Mouse (Mus musculus): Measurements from ENCODE around the gene Slc8b1. TPM values are rescaled to one million over a fixed set of nuclear protein-coding genes. Genes with fewer than 3 reads are reported as not detected.
"Not testable (repeated sequence)": the region's sequence is repeated elsewhere in the genome, so short reads cannot be mapped to it uniquely, and the experiment has no call there.

The Slc8b1 gene
- polyA plus RNA-seq, 1 experiment from 2014 or later, result 8.6 TPM

- Histone ChIP-seq H3K4me3 (replicated peaks; ENCODE audit: low read length) (no peak overlapping the region), H3K9me3 (replicated peaks; ENCODE audit: control insufficient read depth, low read length) (no peaks in the 10 kb centered on the region), H3K36me3 (ENCODE audit: control insufficient read depth, insufficient read depth, low read length) (peaks cover 10% of the 10 kb centered on the region), H3K4me1 (ENCODE audit: control insufficient read depth, insufficient read depth, low read length) (no peaks in the 10 kb centered on the region), H3K27me3 (ENCODE audit: control insufficient read depth, insufficient read depth, low read length) (no peaks in the 10 kb centered on the region), H3K9ac (ENCODE audit: low read length) (no peak overlapping the region), H3K4me2 (ENCODE audit: low read depth, low read length) (no peak overlapping the region), H3K27ac (ENCODE audit: low read length) (no peak overlapping the region)
- no peak for ATAC-seq (ENCODE audit: insufficient read depth, low FRiP score)
- 80% methylated on average over 8 of the region's 8 CpGs for WGBS
These were observed 20.2 kb upstream of the Slc8b1 start for GRCm38 (mm10) chr5:120490679-120491192.

GRCm38 (mm10) chr5:120492437-120492836 is 18.5 kb upstream of the Slc8b1 start:
- Histone ChIP-seq H3K4me1 (ENCODE audit: control insufficient read depth, insufficient read depth, low read length) (no peaks in the 10 kb centered on the region), H3K9ac (ENCODE audit: low read length) (no peak overlapping the region), H3K4me3 (replicated peaks; ENCODE audit: low read length) (no peak overlapping the region), H3K9me3 (replicated peaks; ENCODE audit: control insufficient read depth, low read length) (no peaks in the 10 kb centered on the region), H3K27ac (ENCODE audit: low read length) (no peak overlapping the region), H3K27me3 (ENCODE audit: control insufficient read depth, insufficient read depth, low read length) (no peaks in the 10 kb centered on the region), H3K36me3 (ENCODE audit: control insufficient read depth, insufficient read depth, low read length) (peaks cover 8% of the 10 kb centered on the region), H3K4me2 (ENCODE audit: low read depth, low read length) (no peak overlapping the region)
- ATAC-seq (ENCODE audit: insufficient read depth, low FRiP score), result no peak
- 69% methylated on average over 11 of the region's 11 CpGs for WGBS

- 93% methylated on average over 6 of the region's 6 CpGs for WGBS
These were observed 17.5 kb upstream of the Slc8b1 start for GRCm38 (mm10) chr5:120493440-120493839.

GRCm38 (mm10) chr5:120493873-120494395 is 17.0 kb upstream of the Slc8b1 start:
- H3K27me3 ChIP-seq (ENCODE audit: control insufficient read depth, insufficient read depth, low read length), result no peaks in the 10 kb centered on the region
- no peak overlapping the region for H3K4me3 ChIP-seq (replicated peaks; ENCODE audit: low read length)
- H3K9ac ChIP-seq (ENCODE audit: low read length), result no peak overlapping the region
- H3K4me2 ChIP-seq (ENCODE audit: low read depth, low read length), result no peak overlapping the region
- no peaks in the 10 kb centered on the region; the same call in 1 of the 2 replicates for H3K36me3 ChIP-seq (ENCODE audit: control insufficient read depth, insufficient read depth, low read length)
- H3K27ac ChIP-seq (ENCODE audit: low read length), result no peak overlapping the region
- H3K4me1 ChIP-seq (ENCODE audit: control insufficient read depth, insufficient read depth, low read length), result no peaks in the 10 kb centered on the region
- ATAC-seq (ENCODE audit: insufficient read depth, low FRiP score), result no peak
- no peaks in the 10 kb centered on the region for H3K9me3 ChIP-seq (replicated peaks; ENCODE audit: control insufficient read depth, low read length)
- WGBS, result 86% methylated on average over 9 of the region's 9 CpGs

More at GRCm38 (mm10) chr5:120493440-120493839, 17.5 kb upstream of the Slc8b1 start:
- H3K4me2 ChIP-seq (ENCODE audit: low read depth, low read length), result no peak overlapping the region
- H3K9ac ChIP-seq (ENCODE audit: low read length), result no peak overlapping the region
- H3K4me3 ChIP-seq (replicated peaks; ENCODE audit: low read length), result no peak overlapping the region
- no peak overlapping the region for H3K27ac ChIP-seq (ENCODE audit: low read length)
- H3K4me1 ChIP-seq (ENCODE audit: control insufficient read depth, insufficient read depth, low read length), result no peaks in the 10 kb centered on the region
- no peaks in the 10 kb centered on the region for H3K9me3 ChIP-seq (replicated peaks; ENCODE audit: control insufficient read depth, low read length)
- no peak for ATAC-seq (ENCODE audit: insufficient read depth, low FRiP score)
- peaks cover under 1% of the 10 kb centered on the region for H3K36me3 ChIP-seq (ENCODE audit: control insufficient read depth, insufficient read depth, low read length)
- H3K27me3 ChIP-seq (ENCODE audit: control insufficient read depth, insufficient read depth, low read length), result no peaks in the 10 kb centered on the region

DNA sequence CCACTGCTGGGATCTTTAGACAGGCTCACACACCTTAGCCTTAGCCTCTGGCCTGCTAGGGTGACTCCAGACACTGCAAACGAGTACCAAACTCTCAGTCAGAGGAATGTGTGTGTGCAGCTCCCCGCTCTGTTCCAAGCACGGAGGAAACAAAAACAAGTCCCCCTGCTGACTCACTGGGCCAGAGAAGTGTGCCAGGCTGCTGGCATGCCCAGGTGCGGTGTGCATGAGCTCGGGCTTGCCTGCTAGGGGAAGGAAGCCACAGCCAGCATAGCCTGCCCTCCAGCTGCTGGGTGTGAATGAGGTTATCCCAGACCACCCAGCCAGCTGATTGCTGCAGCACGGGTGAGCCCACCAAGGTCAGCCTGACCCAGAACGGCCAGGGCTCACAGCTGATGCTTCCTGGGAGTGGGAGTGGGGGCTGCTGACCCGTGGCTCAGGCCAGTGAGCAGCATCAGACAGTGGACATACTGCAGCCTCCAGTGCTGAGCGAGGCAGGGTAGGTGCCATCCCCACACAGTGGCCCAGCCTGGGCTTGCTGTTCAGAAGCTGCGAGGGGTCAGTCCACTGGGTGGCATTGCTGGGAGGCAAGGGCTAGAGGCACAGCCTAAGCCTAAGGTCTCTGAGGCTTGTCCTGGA is 15.8 kb upstream of the Slc8b1 start:
- Histone ChIP-seq H3K27ac (ENCODE audit: low read length) (no peak overlapping the region), H3K4me3 (replicated peaks; ENCODE audit: low read length) (no peak overlapping the region), H3K4me2 (ENCODE audit: low read depth, low read length) (no peak overlapping the region), H3K9ac (ENCODE audit: low read length) (no peak overlapping the region), H3K4me1 (ENCODE audit: control insufficient read depth, insufficient read depth, low read length) (no peaks in the 10 kb centered on the region), H3K36me3 (ENCODE audit: control insufficient read depth, insufficient read depth, low read length) (no peaks in the 10 kb centered on the region; the same call in 1 of the 2 replicates), H3K27me3 (ENCODE audit: control insufficient read depth, insufficient read depth, low read length) (no peaks in the 10 kb centered on the region), H3K9me3 (replicated peaks; ENCODE audit: control insufficient read depth, low read length) (no peaks in the 10 kb centered on the region)
- WGBS, result 79% methylated on average over 10 of the region's 10 CpGs
- ATAC-seq (ENCODE audit: insufficient read depth, low FRiP score), result no peak

- no peak overlapping the region for H3K27ac ChIP-seq (ENCODE audit: low read length)
- no peaks in the 10 kb centered on the region; the same call in 1 of the 2 replicates for H3K36me3 ChIP-seq (ENCODE audit: control insufficient read depth, insufficient read depth, low read length)
- 90% methylated on average over 13 of the region's 13 CpGs for WGBS
- ATAC-seq (ENCODE audit: insufficient read depth, low FRiP score), result no peak
- no peaks in the 10 kb centered on the region for H3K27me3 ChIP-seq (ENCODE audit: control insufficient read depth, insufficient read depth, low read length)
- H3K4me2 ChIP-seq (ENCODE audit: low read depth, low read length), result no peak overlapping the region
- no peaks in the 10 kb centered on the region for H3K4me1 ChIP-seq (ENCODE audit: control insufficient read depth, insufficient read depth, low read length)
- H3K9me3 ChIP-seq (replicated peaks; ENCODE audit: control insufficient read depth, low read length), result no peaks in the 10 kb centered on the region
- H3K4me3 ChIP-seq (replicated peaks; ENCODE audit: low read length), result no peak overlapping the region
- H3K9ac ChIP-seq (ENCODE audit: low read length), result no peak overlapping the region
These were observed 15.2 kb upstream of the Slc8b1 start for GRCm38 (mm10) chr5:120495703-120496226.

DNA sequence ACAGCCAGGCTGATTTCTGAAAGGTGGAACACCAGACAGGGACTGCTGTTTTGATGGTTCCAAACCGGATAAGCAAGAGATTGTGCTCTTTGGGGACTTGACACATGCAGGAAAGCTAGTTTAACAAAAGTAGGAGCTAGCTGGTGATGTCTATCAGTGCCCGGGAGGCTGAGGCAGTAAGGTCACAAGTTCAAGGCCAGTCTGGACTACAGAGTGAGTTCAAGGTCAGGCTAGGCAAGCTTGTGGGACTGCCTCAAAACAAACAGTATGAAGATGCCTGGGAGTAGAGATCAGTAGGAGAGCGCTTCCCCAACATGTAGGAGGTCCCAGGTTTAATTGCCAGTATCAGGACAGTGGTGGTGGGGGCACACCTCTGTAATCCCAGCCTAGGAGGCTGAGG is 13.9 kb upstream of the Slc8b1 start:
- Histone ChIP-seq H3K9me3 (replicated peaks; ENCODE audit: control insufficient read depth, low read length) (no peaks in the 10 kb centered on the region), H3K9ac (ENCODE audit: low read length) (no peak overlapping the region), H3K4me2 (ENCODE audit: low read depth, low read length) (no peak overlapping the region), H3K4me3 (replicated peaks; ENCODE audit: low read length) (no peak overlapping the region), H3K27me3 (ENCODE audit: control insufficient read depth, insufficient read depth, low read length) (no peaks in the 10 kb centered on the region), H3K4me1 (ENCODE audit: control insufficient read depth, insufficient read depth, low read length) (peaks cover 3% of the 10 kb centered on the region), H3K27ac (ENCODE audit: low read length) (no peak overlapping the region), H3K36me3 (ENCODE audit: control insufficient read depth, insufficient read depth, low read length) (no peaks in the 10 kb centered on the region; the same call in 1 of the 2 replicates)
- ATAC-seq (ENCODE audit: insufficient read depth, low FRiP score), result no peak
- WGBS, result 81% methylated on average over 3 of the region's 3 CpGs

DNA sequence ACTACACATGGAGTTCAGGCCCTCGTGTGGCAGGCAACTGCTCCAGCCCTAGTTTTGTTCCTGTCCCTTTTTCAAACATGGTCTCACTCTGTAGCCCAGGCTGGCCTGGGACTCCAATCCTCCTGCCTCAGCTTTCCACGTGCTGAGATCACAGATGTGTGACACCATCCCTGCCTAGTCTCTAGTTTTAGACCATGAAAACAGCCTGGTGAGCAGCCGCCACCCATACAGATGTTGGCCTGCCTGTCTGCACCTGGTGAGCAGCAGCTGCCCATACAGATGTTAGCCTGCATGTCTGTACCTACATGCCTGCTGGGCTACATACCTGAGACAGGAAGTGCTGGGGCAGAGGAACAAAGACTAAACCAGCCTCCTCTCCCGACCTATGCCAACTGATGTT is 11.8 kb upstream of the Slc8b1 start:
- 85% methylated on average over 4 of the region's 4 CpGs for WGBS
- Histone ChIP-seq H3K36me3 (ENCODE audit: control insufficient read depth, insufficient read depth, low read length) (no peaks in the 10 kb centered on the region), H3K9ac (ENCODE audit: low read length) (no peak overlapping the region), H3K27me3 (ENCODE audit: control insufficient read depth, insufficient read depth, low read length) (no peaks in the 10 kb centered on the region), H3K27ac (ENCODE audit: low read length) (no peak overlapping the region), H3K9me3 (replicated peaks; ENCODE audit: control insufficient read depth, low read length) (no peaks in the 10 kb centered on the region), H3K4me1 (ENCODE audit: control insufficient read depth, insufficient read depth, low read length) (peaks cover 11% of the 10 kb centered on the region), H3K4me3 (replicated peaks; ENCODE audit: low read length) (no peak overlapping the region), H3K4me2 (ENCODE audit: low read depth, low read length) (no peak overlapping the region)
- ATAC-seq (ENCODE audit: insufficient read depth, low FRiP score), result no peak

GRCm38 (mm10) chr5:120500609-120501008 is 10.4 kb upstream of the Slc8b1 start:
- H3K4me1 ChIP-seq (ENCODE audit: control insufficient read depth, insufficient read depth, low read length), result peaks cover 17% of the 10 kb centered on the region
- not testable (repeated sequence) for H3K36me3 ChIP-seq (ENCODE audit: control insufficient read depth, insufficient read depth, low read length); H3K4me3 ChIP-seq (replicated peaks; ENCODE audit: low read length); ATAC-seq (ENCODE audit: insufficient read depth, low FRiP score); H3K4me2 ChIP-seq (ENCODE audit: low read depth, low read length); H3K27me3 ChIP-seq (ENCODE audit: control insufficient read depth, insufficient read depth, low read length); H3K27ac ChIP-seq (ENCODE audit: low read length); H3K9ac ChIP-seq (ENCODE audit: low read length); H3K9me3 ChIP-seq (replicated peaks; ENCODE audit: control insufficient read depth, low read length)
- WGBS, result 86% methylated on average over 9 of the region's 9 CpGs

Measured in stomach, embryonic 16.5 days (tissue).